Mouse (Mus musculus): ENCODE results near the gene Anxa6.
"Not testable (repeated sequence)": the region's sequence is repeated elsewhere in the genome, so short reads cannot be mapped to it uniquely, and the experiment has no call there.

Gene Anxa6

DNA sequence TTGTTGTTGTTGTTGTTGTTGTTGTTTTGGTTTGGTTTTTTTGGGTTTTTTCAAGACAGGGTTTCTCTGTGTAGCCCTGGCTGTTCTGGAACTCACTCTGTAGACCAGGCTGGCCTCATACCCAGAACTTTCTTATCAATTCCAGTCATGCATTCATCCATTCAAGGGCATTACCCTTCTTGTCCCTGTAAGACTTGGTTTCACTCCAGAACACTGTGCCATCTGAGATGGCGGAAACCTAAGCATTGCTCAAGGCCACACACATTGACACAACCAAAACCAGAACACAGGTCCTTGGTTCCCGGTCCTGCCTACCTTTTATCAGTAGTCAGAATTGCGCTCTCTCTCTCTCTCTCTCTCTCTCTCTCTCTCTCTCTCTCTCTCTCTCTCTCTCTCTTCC is 75.5 kb downstream of the Anxa6 start:
- DNase-seq, result not testable (repeated sequence)

DNA sequence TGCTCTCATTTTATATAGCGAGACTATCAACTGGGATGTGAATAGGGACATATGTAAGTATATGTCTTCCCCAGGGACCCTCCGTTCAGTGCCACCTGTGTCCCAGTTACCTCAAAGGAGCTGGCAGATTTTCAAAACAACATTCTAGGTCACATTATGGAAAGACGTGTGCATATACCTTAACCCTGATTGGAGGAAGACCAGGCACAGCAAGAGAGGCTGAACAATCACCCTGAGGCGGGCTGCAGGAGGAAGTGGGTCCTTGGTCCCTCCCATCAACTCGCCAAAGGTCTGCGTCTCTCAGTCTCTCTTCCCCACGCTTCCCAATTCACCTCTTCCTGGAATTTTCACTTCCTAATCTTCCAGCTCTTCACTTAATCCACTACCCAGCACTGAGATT is 76.3 kb downstream of the Anxa6 start:
- no peak for DNase-seq

DNA sequence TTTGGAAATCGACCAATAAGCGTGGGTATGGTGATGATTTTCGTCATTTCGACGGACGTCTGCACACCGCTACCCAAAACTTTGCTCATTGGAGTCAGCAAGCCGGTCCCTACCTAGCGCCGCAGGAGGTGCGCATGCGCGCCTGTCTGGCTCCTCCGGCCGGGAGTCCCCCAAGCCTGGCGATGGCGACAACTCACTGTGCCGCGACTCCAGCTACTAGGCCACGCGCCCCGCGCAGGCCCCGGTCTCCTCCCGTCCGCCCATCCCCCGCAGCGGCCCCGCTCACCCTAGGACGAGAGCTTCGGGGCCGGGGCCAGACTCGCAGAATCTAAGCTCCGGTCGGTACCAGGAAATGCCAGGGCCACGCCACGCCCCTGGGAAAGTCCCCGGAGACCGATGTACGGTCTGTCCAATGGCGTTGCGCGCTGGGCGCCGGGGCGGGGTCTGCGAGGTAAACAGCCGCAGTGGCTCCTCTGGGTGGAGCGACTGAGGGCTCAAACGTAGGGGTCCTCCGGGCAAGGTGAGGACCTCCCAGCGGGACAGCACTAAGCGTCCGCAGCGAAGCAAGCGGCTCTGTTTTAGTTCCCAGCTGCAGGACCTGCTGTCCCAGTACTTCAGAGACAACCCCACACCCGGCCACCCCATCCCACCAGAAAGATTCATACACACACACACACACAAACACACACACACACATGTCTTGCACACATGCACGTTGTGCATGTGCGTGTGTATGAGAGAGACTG is 77.3 kb downstream of the Anxa6 start:
- DNase-seq, result peak; percentile 98

DNA sequence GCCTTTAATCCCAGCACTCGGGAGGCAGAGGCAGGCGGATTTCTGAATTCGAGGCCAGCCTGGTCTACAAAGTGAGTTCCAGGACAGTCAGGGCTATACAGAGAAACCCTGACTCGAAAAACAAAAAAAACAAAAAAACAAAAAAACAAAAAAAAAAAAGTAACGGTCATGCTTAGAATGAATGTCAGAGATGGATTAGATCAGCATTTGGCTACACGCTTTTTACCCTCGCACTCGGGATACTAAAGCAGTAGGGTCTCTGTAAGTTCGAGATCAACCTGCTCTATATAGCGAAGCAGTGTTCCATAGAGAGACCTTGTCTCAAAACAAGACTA is 77.9 kb downstream of the Anxa6 start:
- not testable (repeated sequence) for DNase-seq

DNA sequence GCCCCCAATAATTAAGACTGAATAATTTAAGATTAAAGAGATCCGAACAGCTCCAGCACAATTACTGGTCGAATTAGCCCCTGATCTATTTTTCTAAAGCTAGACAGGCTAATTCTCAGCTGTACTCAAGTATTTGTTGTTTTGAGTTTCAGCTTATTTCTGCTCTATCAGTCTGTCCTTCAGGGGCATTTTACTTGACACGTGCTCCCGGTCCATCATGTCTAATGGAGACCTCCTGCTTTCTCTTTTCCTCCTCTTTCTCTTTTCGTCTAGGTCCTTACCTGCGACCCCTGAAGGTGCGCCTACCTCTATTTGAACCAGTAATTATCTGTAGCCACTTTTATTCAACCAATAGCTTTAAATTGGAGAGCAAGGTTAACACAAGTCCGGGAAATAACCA is 78.5 kb downstream of the Anxa6 start:
- DNase-seq, result no peak

DNA sequence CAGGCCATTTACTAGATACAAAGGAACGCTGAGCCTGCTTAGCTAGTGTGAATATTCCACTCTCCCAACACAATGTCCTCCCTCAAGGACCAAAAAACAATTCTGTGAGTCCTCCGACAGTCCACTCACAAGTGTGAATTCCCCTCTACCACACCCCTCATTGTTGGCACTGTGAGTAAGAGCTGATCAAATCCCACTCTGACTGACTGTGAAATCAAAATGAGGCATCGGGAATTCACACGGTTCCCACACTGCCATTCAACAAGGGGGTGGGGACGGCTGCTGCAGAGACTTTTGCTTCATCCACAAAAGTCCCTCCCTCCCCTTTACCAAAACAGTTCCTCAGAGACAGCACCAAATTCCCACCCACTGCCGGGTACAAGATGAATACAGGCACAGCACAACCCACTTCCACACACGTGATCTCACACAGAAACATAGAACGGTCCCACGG is 79.2 kb downstream of the Anxa6 start:
- DNase-seq, result no peak

DNA sequence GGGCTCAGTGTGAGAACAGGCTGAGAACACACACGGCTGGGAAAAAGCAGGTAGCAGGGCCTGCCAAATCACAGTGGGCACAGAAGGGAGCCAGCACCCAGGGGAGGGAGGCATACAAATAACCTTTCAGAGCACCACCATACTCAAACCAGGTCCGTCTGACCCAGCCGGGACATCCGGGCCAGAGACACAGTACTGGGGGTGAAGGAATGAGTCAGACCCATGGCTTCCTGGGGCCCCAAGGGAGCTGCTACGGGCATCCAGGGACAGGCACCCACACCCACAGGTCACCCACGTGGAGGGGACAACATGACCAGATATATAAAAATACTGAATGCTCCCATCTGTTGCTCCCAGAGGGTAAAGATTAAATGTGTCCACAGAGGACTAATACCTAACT is 80.6 kb downstream of the Anxa6 start:
- no peak for DNase-seq

DNA sequence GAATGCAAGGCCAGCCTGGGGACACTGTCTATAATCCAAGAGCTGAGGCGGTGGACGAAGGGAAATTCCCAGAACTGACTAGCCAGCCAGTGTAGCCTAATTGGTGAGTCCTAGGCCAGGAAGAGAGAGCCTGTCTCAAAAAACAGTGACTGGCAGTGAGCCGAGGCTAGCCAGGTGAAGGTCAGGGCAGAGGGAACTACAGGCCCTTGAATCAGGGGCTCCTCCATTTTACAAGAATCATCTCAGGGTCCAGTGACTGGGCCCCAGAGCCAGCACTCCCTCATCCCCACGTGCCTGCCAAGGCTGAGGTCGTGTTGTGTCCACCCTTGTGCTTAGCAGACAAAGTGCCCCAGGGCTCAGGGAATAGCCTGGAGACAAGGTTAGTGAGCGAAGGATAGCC is 82.6 kb downstream of the Anxa6 start:
- DNase-seq, result no peak

DNA sequence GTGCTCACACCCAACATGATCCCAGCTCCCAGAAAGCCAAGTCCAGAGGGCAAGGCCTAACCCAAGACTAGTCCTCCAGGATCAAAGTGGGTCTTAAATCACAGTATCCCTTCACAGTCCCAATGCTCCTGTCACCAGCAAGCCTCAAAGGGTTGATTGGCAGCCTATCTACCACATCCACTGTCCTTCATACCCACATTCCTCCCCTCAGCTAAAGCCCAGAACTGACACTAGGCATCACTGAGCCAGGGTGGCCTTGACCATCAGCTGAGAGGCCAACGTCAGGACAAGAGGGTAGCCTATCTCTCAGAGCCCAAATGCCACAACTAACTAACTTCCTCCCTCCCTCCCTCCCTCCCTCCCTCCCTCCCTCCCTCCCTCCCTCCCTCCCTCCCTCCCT is 83.5 kb downstream of the Anxa6 start:
- no peak for DNase-seq

DNA sequence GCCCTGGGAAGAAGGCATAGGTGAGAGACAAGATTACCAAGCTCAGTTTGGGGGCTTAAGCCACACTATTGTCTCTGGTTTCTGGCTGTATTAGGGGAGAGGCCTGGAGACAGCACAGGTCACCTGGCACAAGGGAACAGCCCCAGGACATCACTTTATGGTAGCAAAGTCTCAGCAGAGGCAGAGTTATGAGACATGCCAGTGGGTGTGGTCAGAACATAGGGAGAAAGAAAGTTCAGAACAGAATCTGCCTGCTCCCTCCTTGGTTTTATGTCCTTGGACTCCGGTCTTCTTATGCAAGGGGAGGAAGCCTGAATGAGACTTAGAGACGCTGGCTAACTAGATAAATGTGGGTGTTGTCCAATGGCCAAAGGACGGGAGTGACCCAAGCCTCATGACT is 88.5 kb downstream of the Anxa6 start:
- no peak for DNase-seq

DNA sequence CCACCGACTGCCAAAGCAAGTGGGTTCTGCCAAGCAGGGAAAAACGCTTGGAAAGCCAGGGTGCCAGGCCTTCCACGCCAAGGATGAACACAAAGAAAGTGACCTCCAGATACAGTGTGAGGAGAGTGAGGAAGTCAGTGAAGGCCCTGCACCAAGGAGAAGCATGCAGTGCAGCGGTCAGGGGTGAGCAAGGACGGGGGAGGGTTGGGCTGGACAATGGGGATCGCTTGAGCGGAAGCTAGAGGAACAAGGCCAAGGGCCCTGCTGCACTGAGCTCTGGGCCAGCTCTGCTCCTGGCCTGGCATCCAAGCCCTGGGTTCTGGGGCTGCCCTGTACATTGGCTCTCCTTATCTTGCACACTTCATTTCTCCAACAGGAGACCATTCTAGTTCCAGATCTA is 93.2 kb downstream of the Anxa6 start:
- no peak for DNase-seq

DNA sequence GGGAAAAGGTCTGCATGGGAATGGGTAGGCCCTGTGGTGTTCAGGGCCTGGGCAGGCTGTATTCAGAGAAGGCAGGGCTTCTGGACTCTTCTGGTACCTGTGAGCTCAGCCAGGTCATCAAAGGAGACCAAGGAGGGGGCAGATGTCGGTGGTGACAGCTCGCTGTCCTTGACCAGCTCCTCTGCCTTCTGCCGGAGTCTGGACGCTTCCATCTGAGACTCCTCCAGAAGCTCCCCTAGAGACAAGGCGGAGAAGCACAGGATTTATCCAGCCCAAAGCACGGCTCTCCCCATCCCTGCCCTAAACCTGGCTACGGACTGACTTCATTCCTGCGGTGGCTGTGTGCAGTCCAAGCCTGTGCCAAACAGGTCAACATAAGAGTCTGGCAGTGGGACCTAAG is 93.7 kb downstream of the Anxa6 start:
- DNase-seq, result no peak

DNA sequence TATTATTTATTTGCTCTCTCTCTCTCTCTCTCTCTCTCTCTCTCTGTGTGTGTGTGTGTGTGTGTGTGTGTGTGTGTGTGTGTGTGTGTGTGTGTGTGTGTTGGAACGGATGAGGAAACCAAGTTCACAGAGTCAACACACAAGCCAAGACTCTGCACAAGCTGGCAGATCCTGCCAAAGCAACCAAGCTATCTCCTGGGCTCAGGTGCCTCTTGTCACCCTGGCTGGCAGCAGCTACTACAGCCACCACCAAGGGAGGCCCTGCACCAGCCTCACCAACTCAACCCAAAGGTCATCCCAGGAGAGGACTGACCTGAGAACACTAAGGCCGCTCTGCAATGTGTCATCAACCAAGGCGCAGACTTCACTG is 96.5 kb downstream of the Anxa6 start:
- no peak for DNase-seq

DNA sequence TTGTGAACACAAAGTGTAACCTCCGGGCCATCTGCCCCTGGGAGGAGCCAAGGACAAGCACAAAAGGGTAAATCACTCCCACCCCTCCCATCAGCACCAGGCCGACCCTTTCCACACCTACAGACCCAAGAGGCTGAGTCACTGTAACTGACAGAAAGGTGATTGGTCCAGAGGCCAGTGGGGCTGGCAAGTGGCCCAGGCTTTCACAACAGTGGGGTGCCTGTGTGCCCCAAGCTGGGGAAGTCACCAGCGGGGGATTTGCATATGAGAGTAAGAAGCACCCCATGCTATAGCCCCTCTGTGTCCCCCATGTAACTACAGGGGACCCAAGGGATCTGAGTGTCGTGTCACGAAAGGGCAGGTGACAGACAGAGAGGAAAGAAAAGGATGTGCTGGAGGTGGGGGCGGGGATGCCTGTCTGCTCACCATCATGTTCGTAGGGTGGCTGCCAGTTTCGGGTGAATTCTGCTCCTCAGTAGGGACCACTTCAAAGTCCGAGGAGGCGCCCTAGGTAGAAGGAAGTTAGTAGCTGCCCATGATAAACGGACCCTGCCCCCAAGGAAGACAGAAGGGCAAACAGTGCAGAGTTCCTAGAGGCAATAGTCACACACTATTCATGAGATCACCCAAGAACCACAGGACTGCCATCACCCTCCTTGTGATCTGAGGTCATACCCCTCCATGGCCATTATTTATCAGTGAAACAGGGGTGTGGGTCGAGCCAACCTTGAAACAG is 97.0 kb downstream of the Anxa6 start:
- DNase-seq, result no peak

DNA sequence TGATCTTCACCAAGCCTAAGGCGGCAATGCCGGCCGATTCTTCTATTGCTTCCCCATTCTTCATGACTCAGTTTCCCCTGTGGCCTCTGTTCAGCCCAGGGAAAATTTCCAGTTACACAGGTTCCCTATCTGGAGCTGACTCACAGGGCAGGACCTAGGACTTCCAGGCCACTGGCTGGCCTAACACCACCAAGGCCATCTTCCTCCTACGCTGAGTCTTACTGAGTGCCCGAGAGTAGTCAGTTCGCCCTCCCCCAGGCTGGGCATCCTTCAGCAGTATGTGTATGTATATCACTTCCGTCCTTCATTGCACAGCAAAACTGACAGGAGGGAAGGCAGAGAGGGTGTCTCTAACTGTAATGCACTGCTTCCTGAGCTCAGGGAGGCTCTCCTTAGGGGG is 99.0 kb downstream of the Anxa6 start:
- no peak for DNase-seq

DNA sequence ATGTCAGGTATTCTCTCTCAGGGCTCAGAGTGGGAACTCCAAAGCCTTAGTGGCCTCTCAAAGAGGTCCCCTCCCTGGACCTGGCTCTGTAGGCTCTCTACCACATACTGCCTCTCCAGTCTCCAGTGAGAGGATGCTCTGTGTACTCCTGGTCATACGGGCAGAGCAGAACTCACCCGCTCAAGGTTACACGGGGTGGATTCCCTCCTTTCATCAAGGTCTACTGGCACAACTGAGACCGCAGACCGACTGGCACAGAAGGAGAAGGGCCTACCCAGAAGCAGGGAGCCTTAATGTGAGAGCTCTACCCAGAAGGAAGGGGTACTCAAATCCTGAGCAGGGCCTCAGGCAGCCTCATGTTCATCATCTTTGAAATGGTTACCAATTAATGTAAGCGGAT is 100.7 kb downstream of the Anxa6 start:
- no peak for DNase-seq

DNA sequence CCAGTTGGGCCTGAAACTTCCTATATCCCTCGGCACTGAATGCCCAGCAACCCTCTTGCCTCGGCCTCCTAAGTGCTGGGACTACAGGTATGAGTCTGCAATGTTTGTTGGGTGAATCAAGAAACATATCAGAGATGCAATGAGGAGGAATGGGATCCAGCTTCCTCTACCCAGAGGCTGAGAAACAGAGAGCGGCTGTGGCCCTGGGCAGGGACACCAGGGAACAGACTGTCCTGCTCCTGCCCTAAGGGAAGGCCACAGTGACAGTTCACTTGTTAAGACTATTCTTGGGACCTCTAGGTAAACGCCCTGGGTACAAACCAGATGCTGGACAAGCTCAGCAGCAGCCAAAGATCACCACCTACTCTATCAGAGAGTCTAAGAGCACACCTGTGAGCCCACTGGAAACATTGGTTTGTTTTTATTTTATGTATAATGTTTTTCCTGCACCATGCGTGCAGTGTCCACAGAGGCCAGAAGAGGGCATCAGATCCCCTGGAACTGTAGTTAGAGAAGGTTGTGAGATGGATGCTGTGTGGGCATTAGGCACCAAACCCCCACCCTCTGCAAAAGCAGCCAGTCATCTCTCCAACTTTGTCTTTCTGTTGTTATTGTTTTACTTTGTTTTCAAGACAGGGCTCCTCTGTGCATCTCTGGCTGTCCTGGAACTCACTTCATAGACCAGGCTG is 101.7 kb downstream of the Anxa6 start:
- DNase-seq, result no peak

DNA sequence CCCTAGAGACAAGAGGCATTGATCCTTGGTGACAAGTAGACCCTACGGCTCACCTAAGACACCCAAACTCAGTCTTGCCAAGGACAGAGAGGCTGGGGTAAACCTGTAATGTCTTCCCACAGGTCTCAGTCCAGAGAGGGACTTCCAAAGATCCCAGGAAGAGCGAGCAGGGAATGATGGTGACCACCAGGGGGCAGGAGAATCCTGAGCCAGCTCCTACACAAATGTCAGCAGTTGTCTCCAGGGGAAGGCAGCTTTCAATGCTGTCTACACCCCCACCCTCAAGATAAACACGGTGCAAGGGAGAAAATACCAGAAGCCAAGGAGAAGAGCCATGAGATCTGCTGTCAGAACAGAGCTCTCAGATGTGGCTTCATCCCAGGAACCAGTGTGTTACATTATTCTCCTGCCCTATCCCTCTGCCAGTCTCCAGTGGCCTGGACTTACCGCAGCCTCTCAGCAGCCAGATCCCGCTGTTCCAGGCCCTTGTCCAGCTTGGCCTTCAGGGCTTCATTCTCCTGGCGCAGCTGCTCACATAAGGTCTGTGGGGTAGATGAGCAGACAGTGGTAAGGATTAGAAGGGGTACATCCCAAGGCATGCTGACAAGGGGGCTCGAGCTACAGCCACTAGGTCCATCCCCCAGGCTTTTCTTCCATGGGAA is 102.8 kb downstream of the Anxa6 start:
- no peak for DNase-seq

DNA sequence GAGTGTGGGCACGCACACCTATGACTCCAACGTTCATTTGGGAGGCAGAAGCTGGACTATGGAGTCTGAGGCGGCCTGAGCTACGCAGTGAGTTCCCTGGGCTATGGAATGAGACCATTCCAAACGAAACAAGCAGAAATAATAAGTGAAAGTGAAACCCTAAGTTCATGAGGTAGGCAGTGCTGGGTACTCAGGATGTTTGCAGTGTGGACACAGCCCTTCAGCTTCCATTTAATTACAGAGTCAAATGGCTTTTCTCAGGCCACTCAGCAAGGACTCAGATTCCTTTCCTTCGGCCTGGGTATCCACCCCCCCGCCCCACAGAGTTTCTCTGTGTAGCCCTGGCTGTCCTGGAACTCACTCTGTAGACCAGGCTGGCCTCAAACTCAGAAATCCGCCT is 103.5 kb downstream of the Anxa6 start:
- no peak for DNase-seq

DNA sequence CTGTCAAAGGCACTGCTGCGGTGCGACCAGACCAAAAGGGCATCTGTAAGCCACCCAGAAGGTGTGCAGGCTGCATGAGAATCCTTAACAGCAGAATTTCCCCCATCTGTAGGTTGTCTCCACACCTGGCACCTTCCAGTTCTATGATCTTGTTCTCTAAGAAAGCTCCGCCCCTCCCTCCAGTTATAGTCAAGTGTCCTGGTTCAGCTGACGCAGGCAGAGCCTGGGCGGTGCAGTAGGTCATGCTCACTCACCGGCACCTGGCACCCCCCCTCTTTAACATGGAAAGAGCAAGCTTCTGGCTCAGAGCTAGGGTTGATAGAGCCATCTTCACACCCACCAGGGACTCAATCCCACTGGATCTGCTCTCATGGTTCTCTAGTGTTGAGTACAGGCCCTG is 104.0 kb downstream of the Anxa6 start:
- DNase-seq, result no peak

All from kidney, adult 11 months (tissue).